Mouse (Mus musculus): ENCODE measurements around the gene Pard3b.

Gene Pard3b

GRCm38 (mm10) chr1:61925541-61925940 lies 286.9 kb downstream of the Pard3b start:
- DNase-seq (ENCODE audit: low spot score in 2 of 2) = no peak

- peak; percentile 41 to 43 for DNase-seq (ENCODE audit: low spot score in 2 of 2)
Observed at GRCm38 (mm10) chr1:61928131-61928761, 289.6 kb downstream of the Pard3b start.

- peak; percentile 34 to 42 for DNase-seq (ENCODE audit: low spot score in 2 of 2)
Observed at GRCm38 (mm10) chr1:61933574-61933973, 294.9 kb downstream of the Pard3b start.

GRCm38 (mm10) chr1:61934760-61935159 lies 296.1 kb downstream of the Pard3b start:
- no peak for DNase-seq (ENCODE audit: low spot score in 2 of 2)

- DNase-seq (ENCODE audit: low spot score in 2 of 2) = no peak
Observed at GRCm38 (mm10) chr1:61939882-61940281, 301.3 kb downstream of the Pard3b start.

GRCm38 (mm10) chr1:61961533-61961932 lies 322.9 kb downstream of the Pard3b start:
- DNase-seq (ENCODE audit: low spot score in 2 of 2) = no peak

- no peak for DNase-seq (ENCODE audit: low spot score in 2 of 2)
Observed at GRCm38 (mm10) chr1:61962571-61962970, 323.9 kb downstream of the Pard3b start.

GRCm38 (mm10) chr1:61967124-61967523 lies 328.5 kb downstream of the Pard3b start:
- peak; percentile 30 to 32 for DNase-seq (ENCODE audit: low spot score in 2 of 2)

- no peak for DNase-seq (ENCODE audit: low spot score in 2 of 2)
Observed at GRCm38 (mm10) chr1:61967807-61968206, 329.2 kb downstream of the Pard3b start.

GRCm38 (mm10) chr1:61997711-61998110 lies 359.1 kb downstream of the Pard3b start:
- no peak for DNase-seq (ENCODE audit: low spot score in 2 of 2)

GRCm38 (mm10) chr1:62008811-62009210 lies 370.2 kb downstream of the Pard3b start:
- no peak for DNase-seq (ENCODE audit: low spot score in 2 of 2)

- DNase-seq (ENCODE audit: low spot score in 2 of 2) = no peak
Observed at GRCm38 (mm10) chr1:62011712-62012111, 373.1 kb downstream of the Pard3b start.

GRCm38 (mm10) chr1:62016536-62017300 lies 378.1 kb downstream of the Pard3b start:
- DNase-seq (ENCODE audit: low spot score in 2 of 2) = no peak

- no peak for DNase-seq (ENCODE audit: low spot score in 2 of 2)
Observed at GRCm38 (mm10) chr1:62018276-62018675, 379.7 kb downstream of the Pard3b start.

- no peak for DNase-seq (ENCODE audit: low spot score in 2 of 2)
Observed at GRCm38 (mm10) chr1:62019743-62020142, 381.1 kb downstream of the Pard3b start.

- no peak for DNase-seq (ENCODE audit: low spot score in 2 of 2)
Observed at GRCm38 (mm10) chr1:62041718-62042117, 403.1 kb downstream of the Pard3b start.

- no peak for DNase-seq (ENCODE audit: low spot score in 2 of 2)
Observed at GRCm38 (mm10) chr1:62048592-62048991, 410.0 kb downstream of the Pard3b start.

- no peak for DNase-seq (ENCODE audit: low spot score in 2 of 2)
Observed at GRCm38 (mm10) chr1:62051186-62051825, 412.7 kb downstream of the Pard3b start.

GRCm38 (mm10) chr1:62053167-62053638 lies 414.6 kb downstream of the Pard3b start:
- no peak for DNase-seq (ENCODE audit: low spot score in 2 of 2)

GRCm38 (mm10) chr1:62055280-62055679 lies 416.7 kb downstream of the Pard3b start:
- DNase-seq (ENCODE audit: low spot score in 2 of 2) = no peak

GRCm38 (mm10) chr1:62070617-62071016 lies 432.0 kb downstream of the Pard3b start:
- DNase-seq (ENCODE audit: low spot score in 2 of 2) = no peak

GRCm38 (mm10) chr1:62071139-62071538 lies 432.5 kb downstream of the Pard3b start:
- DNase-seq (ENCODE audit: low spot score in 2 of 2) = no peak

- no peak for DNase-seq (ENCODE audit: low spot score in 2 of 2)
Observed at GRCm38 (mm10) chr1:62076171-62076570, 437.5 kb downstream of the Pard3b start.
